Comparison of ENCODE assay signal across 8 mouse cellular contexts in the genomic region with DNA sequence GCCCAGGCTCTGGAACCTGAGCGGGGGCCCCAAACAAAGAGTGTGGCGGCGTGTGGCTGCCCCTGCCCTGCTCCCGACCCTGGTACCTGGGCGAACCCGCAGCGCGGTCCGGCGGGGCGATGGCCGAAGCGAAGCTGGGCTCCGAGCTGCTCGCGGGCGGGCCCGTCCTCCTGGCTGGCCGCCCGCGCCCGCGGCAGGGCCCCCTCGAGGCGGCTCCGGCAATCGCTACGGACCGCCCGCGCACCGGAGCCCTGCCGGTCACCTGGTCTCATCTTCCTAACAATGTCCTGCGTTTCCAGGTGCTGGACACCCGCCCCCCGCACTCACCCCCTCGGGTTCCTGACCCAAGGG. TPM values are rescaled to one million over a fixed set of nuclear protein-coding genes. Genes with fewer than 3 reads are reported as not detected.
DNase-seq lines count a peak whose midpoint lies in the region; ATAC-seq and TF ChIP-seq lines count a peak whose summit lies in the region.

Tns3 (minus strand) TSS at position 143 of the 351 bp plus-strand sequence.

- H3K27me3 ChIP-seq in intestine, embryonic 15.5 days (replicated peaks) = no peaks in the 10 kb centered on the region
- no peaks in the 10 kb centered on the region for H3K27me3 ChIP-seq in limb, embryonic 11.5 days (ENCODE audit: control insufficient read depth, insufficient read depth, low read length)

- 0 out of 2 replicates have a peak, but pooled peaks have one; percentile 41 for TF ChIP-seq POLR2A in brain, embryonic 14.5 days (IDR thresholded peaks at IDR 0.05; ENCODE audit: borderline replicate concordance, extremely low read depth, insufficient read depth, insufficient read length, poor library complexity, severe bottlenecking)

- H3K9me3 ChIP-seq in intestine, embryonic 15.5 days = no peaks in the 10 kb centered on the region
- H3K9me3 ChIP-seq in limb, embryonic 11.5 days (ENCODE audit: control insufficient read depth, low read length) = no peaks in the 10 kb centered on the region

- intact Hi-C loops in gastrocnemius, postnatal 14 days (cut with DNase I; ENCODE audit: low total_unique reads) = no loop called here

- DNase-seq in layer of hippocampus, adult 18-20 months (ENCODE audit: low spot score in 2 of 2) = no peak
- no peak for DNase-seq in layer of hippocampus, adult 9-11 months
- peak; percentile 52 for DNase-seq in brain, embryonic 14.5 days (ENCODE audit: low read depth)
- peak; percentile 61 for DNase-seq in gastrocnemius, postnatal 14 days
- DNase-seq in limb, embryonic 11.5 days (ENCODE audit: low spot score) = peak; percentile 78
- peak; percentile 51 for DNase-seq in mesoderm, embryonic 11.5 days (ENCODE audit: low read depth, low spot score)
- DNase-seq in thymus, postnatal 4 days = peak; percentile 70

- H3K9ac ChIP-seq in intestine, embryonic 15.5 days = peak within 1 kb of the TSS; percentile 90
- H3K9ac ChIP-seq in limb, embryonic 11.5 days (ENCODE audit: low read length) = peak within 1 kb of the TSS; percentile 84

- peak; percentile 27; the same call in 1 of the 2 replicates for TF ChIP-seq CTCF in brain, embryonic 14.5 days (IDR thresholded peaks at IDR 0.05; ENCODE audit: borderline replicate concordance, extremely low read depth, insufficient read depth, insufficient read length)

- under 1% methylated on average over 37 of the region's 37 CpGs for WGBS in intestine, embryonic 15.5 days
- under 1% methylated on average over 37 of the region's 37 CpGs for whole genome bisulfite sequencing in limb, embryonic 11.5 days

- peak within 1 kb of the TSS; percentile 74 for H3K4me2 ChIP-seq in intestine, embryonic 15.5 days (replicated peaks)
- peak within 1 kb of the TSS; percentile 78 for H3K4me2 ChIP-seq in limb, embryonic 11.5 days (ENCODE audit: low read depth, severe bottlenecking)

- peak within 1 kb of the TSS; percentile 93 for H3K27ac ChIP-seq in intestine, embryonic 15.5 days
- peak within 1 kb of the TSS; percentile 75 for H3K27ac ChIP-seq in limb, embryonic 11.5 days (replicated peaks; ENCODE audit: low read depth, low read length)

- peak; percentile 82 for ATAC-seq in intestine, embryonic 15.5 days
- peak; percentile 51 for ATAC-seq in limb, embryonic 11.5 days (ENCODE audit: insufficient number of reproducible peaks, low FRiP score, low TSS enrichment, low read depth)

- no peaks in the 10 kb centered on the region for H3K36me3 ChIP-seq in intestine, embryonic 15.5 days
- H3K36me3 ChIP-seq in limb, embryonic 11.5 days (ENCODE audit: control insufficient read depth, insufficient read depth, low read length) = no peaks in the 10 kb centered on the region

- peaks cover 30% of the 10 kb centered on the region for H3K4me1 ChIP-seq in intestine, embryonic 15.5 days (replicated peaks)
- peaks cover 28% of the 10 kb centered on the region for H3K4me1 ChIP-seq in limb, embryonic 11.5 days (ENCODE audit: control insufficient read depth, insufficient read depth, low read length)

- peak within 1 kb of the TSS; percentile 81 for H3K4me3 ChIP-seq in intestine, embryonic 15.5 days (replicated peaks)
- peak within 1 kb of the TSS; percentile 60 for H3K4me3 ChIP-seq in limb, embryonic 11.5 days (ENCODE audit: low read depth, low read length)

RNA-seq across cellular contexts. Expression of gene Tns3, which starts in this region (rescaled TPM):
- 10 to 100 TPM; 53.9 to 56.4 TPM for total RNA-seq in layer of hippocampus, adult 18-20 months (2021)
- polyA plus RNA-seq in brain, embryonic 14.5 days (2012; rRNA removed) = 7.3 and 12.1 TPM in 2 replicates
- total RNA-seq in gastrocnemius, postnatal 14 days (2021) = 10 to 100 TPM; 10.9 to 12.1 TPM
- polyA plus RNA-seq in intestine, embryonic 15.5 days (2015; fragmentation: Nextera tagmentation; extraction: Ambion mirVana) = 21.1 and 22.9 TPM in 2 replicates
- 26.0 and 26.7 TPM in 2 replicates for polyA plus RNA-seq in limb, embryonic 11.5 days (2014; fragmentation: Nextera tagmentation; extraction: Ambion mirVana)

Comparison
In these comparisons a context has a peak if more than half of its experiments do, and no peak if none do; other contexts are left out.
1. RNA of gene Tns3 (total RNA-seq): 53.9 to 56.4 TPM in layer of hippocampus, adult 18-20 months; 10.9 to 12.1 TPM in gastrocnemius, postnatal 14 days; every median in the first group is over 4 times any median in the second.
2. DNase-seq: peak in brain, embryonic 14.5 days (single experiment), gastrocnemius, postnatal 14 days (single experiment), limb, embryonic 11.5 days (single experiment), mesoderm, embryonic 11.5 days (single experiment) and thymus, postnatal 4 days (single experiment); none in layer of hippocampus, adult 18-20 months (0 of 2) and layer of hippocampus, adult 9-11 months (single experiment).